Mouse (Mus musculus) kidney, embryonic 14.5 days (tissue): ENCODE measurements around the gene Btbd2. TPM values are rescaled to one million over a fixed set of nuclear protein-coding genes. Genes with fewer than 3 reads are reported as not detected.
"Not testable (repeated sequence)": the region's sequence is repeated elsewhere in the genome, so short reads cannot be mapped to it uniquely, and the experiment has no call there.

Experiments
- ATAC-seq: fragments of 200-750 bp; cut with Nextera tagmentation; 2 replicates; pipeline ENCODE4 v1.8.0; 2017; ENCODE audit warnings: moderate number of reproducible peaks, mild to moderate bottlenecking, moderate TSS enrichment, moderate library complexity; ENCODE audit not compliant: low FRiP score, low TSS enrichment
- H3K27ac ChIP-seq: fragments of 300-500 bp; sonication (generic); 2 replicates; pipeline ENCODE4 v1.5.1; 2014; ENCODE audit warnings: low read depth, mild to moderate bottlenecking, low read length, moderate library complexity, mixed read lengths
- H3K27me3 ChIP-seq: fragments of 300-500 bp; sonication (generic); 2 replicates; pipeline ENCODE4 v1.6.1; 2014; ENCODE audit warnings: mild to moderate bottlenecking, low read length; ENCODE audit not compliant: control insufficient read depth, insufficient read depth
- H3K36me3 ChIP-seq: fragments of 300-500 bp; sonication (generic); 2 replicates; pipeline ENCODE4 v1.6.1; 2014; ENCODE audit warnings: low read length, mixed read lengths; ENCODE audit not compliant: control insufficient read depth, insufficient read depth
- H3K4me1 ChIP-seq: fragments of 300-500 bp; sonication (generic); 2 replicates; pipeline ENCODE4 v1.6.1; 2014; ENCODE audit warnings: low read length, mixed read lengths; ENCODE audit not compliant: control insufficient read depth, insufficient read depth
- H3K4me2 ChIP-seq: fragments of 300-500 bp; sonication (generic); replicated peaks from 2 replicates; pipeline ENCODE4 v1.6.1; 2014; ENCODE audit warnings: low read depth, mild to moderate bottlenecking, low read length
- H3K4me3 ChIP-seq: fragments of 300-500 bp; sonication (generic); 2 replicates; pipeline ENCODE4 v1.5.1; 2014; ENCODE audit warnings: mild to moderate bottlenecking, low read length
- H3K9ac ChIP-seq: fragments of 300-500 bp; sonication (generic); 2 replicates; pipeline ENCODE4 v1.6.1; 2014; ENCODE audit warnings: low read depth, mild to moderate bottlenecking, low read length, moderate library complexity
- H3K9me3 ChIP-seq: fragments of 300-500 bp; sonication (generic); 2 replicates; pipeline ENCODE4 v1.6.1; 2016; ENCODE audit warnings: low read length; ENCODE audit not compliant: control insufficient read depth
- WGBS: fragments of 180-500 bp; shearing (Covaris S2); extraction: QIAGEN DNeasy Blood & Tissue Kit; methylation state at CpG from one replicate; pipeline ENCODE4 v1.1.7; 2014; 5-methylcytosine and 5-hydroxymethylcytosine counted together
- polyA plus RNA-seq: library from polyadenylated mRNA; unstranded; fragments of >200 nt; fragmentation: Nextera tagmentation; extraction: Ambion mirVana; gene quantifications from 2 replicates; pipeline ENCODE4 v1.2.1, GENCODE M21; 2014

Gene Btbd2
- polyA plus RNA-seq, 1 experiment from 2014 or later, result 80.2 TPM

GRCm38 (mm10) chr10:80649910-80650309 lies 7.0 kb downstream of the Btbd2 start:
- not testable (repeated sequence) for H3K4me2 ChIP-seq, H3K4me3 ChIP-seq, H3K27ac ChIP-seq, ATAC-seq, H3K9ac ChIP-seq, H3K4me1 ChIP-seq, H3K9me3 ChIP-seq, H3K27me3 ChIP-seq
- WGBS, result 90% methylated on average over 6 of the region's 6 CpGs
- peaks cover 38% of the 10 kb centered on the region for H3K36me3 ChIP-seq

GRCm38 (mm10) chr10:80646936-80647335 lies 9.9 kb downstream of the Btbd2 start:
- no peak overlapping the region for H3K27ac ChIP-seq
- no peak overlapping the region for H3K9ac ChIP-seq
- no peak overlapping the region for H3K4me3 ChIP-seq
- H3K9me3 ChIP-seq, result no peaks in the 10 kb centered on the region
- 89% methylated on average over 10 of the region's 10 CpGs for WGBS
- no peak for ATAC-seq
- H3K4me2 ChIP-seq, result no peak overlapping the region
- no peaks in the 10 kb centered on the region for H3K4me1 ChIP-seq
- peaks cover 59% of the 10 kb centered on the region for H3K36me3 ChIP-seq
- H3K27me3 ChIP-seq, result no peaks in the 10 kb centered on the region

GRCm38 (mm10) chr10:80635345-80635744 lies 21.5 kb downstream of the Btbd2 start:
- Histone ChIP-seq H3K27ac (no peak overlapping the region), H3K9me3 (no peaks in the 10 kb centered on the region), H3K36me3 (peaks cover 75% of the 10 kb centered on the region), H3K4me3 (no peak overlapping the region), H3K27me3 (no peaks in the 10 kb centered on the region), H3K9ac (no peak overlapping the region), H3K4me2 (no peak overlapping the region), H3K4me1 (no peaks in the 10 kb centered on the region)
- WGBS, result 75% methylated on average over 6 of the region's 6 CpGs
- no peak for ATAC-seq

GRCm38 (mm10) chr10:80628925-80629324 lies 27.9 kb downstream of the Btbd2 start:
- Histone ChIP-seq H3K9me3 (no peaks in the 10 kb centered on the region), H3K36me3 (peaks cover 18% of the 10 kb centered on the region), H3K4me1 (peaks cover 34% of the 10 kb centered on the region), H3K9ac (peak overlapping the region; percentile 9; the same call in 1 of the 2 replicates), H3K27me3 (no peaks in the 10 kb centered on the region), H3K4me2 (no peak overlapping the region), H3K4me3 (no peak overlapping the region), H3K27ac (no peak overlapping the region)
- WGBS, result 84% methylated on average over 9 of the region's 9 CpGs
- ATAC-seq, result no peak

GRCm38 (mm10) chr10:80627685-80628084 lies 29.2 kb downstream of the Btbd2 start:
- H3K27me3 ChIP-seq, result no peaks in the 10 kb centered on the region
- peak overlapping the region; percentile 68 for H3K27ac ChIP-seq
- WGBS, result 34% methylated on average over 2 of the region's 2 CpGs
- peaks cover 36% of the 10 kb centered on the region for H3K4me1 ChIP-seq
- no peak overlapping the region for H3K4me3 ChIP-seq
- H3K9me3 ChIP-seq, result no peaks in the 10 kb centered on the region
- no peak overlapping the region; the same call in 1 of the 2 replicates for H3K4me2 ChIP-seq
- no peak overlapping the region for H3K9ac ChIP-seq
- ATAC-seq, result peak; percentile 87
- peaks cover 15% of the 10 kb centered on the region for H3K36me3 ChIP-seq

- WGBS, result 82% methylated on average over 4 of the region's 4 CpGs
- Histone ChIP-seq H3K36me3 (peaks cover 8% of the 10 kb centered on the region), H3K9ac (no peak overlapping the region), H3K9me3 (no peaks in the 10 kb centered on the region), H3K4me3 (no peak overlapping the region), H3K4me1 (peaks cover 39% of the 10 kb centered on the region), H3K4me2 (no peak overlapping the region), H3K27ac (no peak overlapping the region), H3K27me3 (no peaks in the 10 kb centered on the region)
- no peak for ATAC-seq
These were observed 31.1 kb downstream of the Btbd2 start for GRCm38 (mm10) chr10:80625764-80626163.

- 6% methylated on average over 15 of the region's 15 CpGs for WGBS
- Histone ChIP-seq H3K36me3 (peaks cover 7% of the 10 kb centered on the region; the same call in 1 of the 2 replicates), H3K9me3 (no peaks in the 10 kb centered on the region), H3K4me1 (peaks cover 39% of the 10 kb centered on the region), H3K27me3 (no peaks in the 10 kb centered on the region), H3K4me3 (peak overlapping the region; percentile 74), H3K9ac (peak overlapping the region; percentile 95), H3K27ac (peak overlapping the region; percentile 81), H3K4me2 (peak overlapping the region; percentile 73)
- ATAC-seq, result no peak
These were observed 33.2 kb downstream of the Btbd2 start for GRCm38 (mm10) chr10:80623457-80624191.

GRCm38 (mm10) chr10:80622661-80623456 lies 34.0 kb downstream of the Btbd2 start, which contains the start of gene Csnk1g2:
Gene Csnk1g2, plus strand, starts transcription at chr10:80622838.
- peaks cover 37% of the 10 kb centered on the region for H3K4me1 ChIP-seq
- H3K9ac ChIP-seq, result peak within 1 kb of the TSS; percentile 95
- H3K4me2 ChIP-seq, result peak within 1 kb of the TSS; percentile 82
- ATAC-seq, result peak; percentile 14
- H3K27me3 ChIP-seq, result no peaks in the 10 kb centered on the region
- peaks cover 7% of the 10 kb centered on the region; the same call in 1 of the 2 replicates for H3K36me3 ChIP-seq
- peak within 1 kb of the TSS; percentile 95 for H3K27ac ChIP-seq
- H3K4me3 ChIP-seq, result peak within 1 kb of the TSS; percentile 74
- no peaks in the 10 kb centered on the region for H3K9me3 ChIP-seq
- under 1% methylated on average over 62 of the region's 85 CpGs for WGBS
